Mouse (Mus musculus) limb, embryonic 12.5 days (tissue): ENCODE results near the gene Ska3. TPM values are rescaled to one million over a fixed set of nuclear protein-coding genes. Genes with fewer than 3 reads are reported as not detected.

Source experiments
- microRNA-seq: library from miRNA; unstranded; fragments of <30 nt; microRNA quantifications from one replicate; pipeline ENCODE4, GENCODE M21; 2017
- polyA plus RNA-seq: library from polyadenylated mRNA; unstranded; fragments of >200 nt; fragmentation: Nextera tagmentation; extraction: Ambion mirVana; gene quantifications from 2 replicates; pipeline ENCODE4 v1.2.1, GENCODE M21; 2016

Gene Ska3
- polyA plus RNA-seq, 1 experiment from 2014 or later: 57.3 TPM

Small RNA genes within 50 kb of the gene (microRNA-seq; reads per million reads assigned to microRNA genes)
- gene Mir3077: not detected

Other genes starting within 250 kb of the Ska3 start
- gene Xpo4, start 160.8 kb downstream of the Ska3 start, polyA plus RNA-seq: 30.7 and 33.6 TPM in 2 replicates
- not detected in 2 replicates for gene Gm49361, start 80.1 kb downstream of the Ska3 start, polyA plus RNA-seq
- 29.6 and 30.6 TPM in 2 replicates for gene Lats2, start 67.8 kb downstream of the Ska3 start, polyA plus RNA-seq
- 26.0 and 27.8 TPM in 2 replicates for gene Sap18, start 28.0 kb downstream of the Ska3 start, polyA plus RNA-seq
- gene Mrpl57, start within 50 bp of the Ska3 start, polyA plus RNA-seq: 135 and 136 TPM in 2 replicates
- 78.4 and 81.2 TPM in 2 replicates for gene Zdhhc20, start 64.1 kb upstream of the Ska3 start, polyA plus RNA-seq
- 98.2 and 99.0 TPM in 2 replicates for gene Micu2, start 173.1 kb upstream of the Ska3 start, polyA plus RNA-seq
- gene Fgf9, start 244.4 kb upstream of the Ska3 start, polyA plus RNA-seq: 12.4 and 14.7 TPM in 2 replicates